Mouse (Mus musculus): ENCODE results near the gene Dcaf11. TPM values are rescaled to one million over a fixed set of nuclear protein-coding genes. Genes with fewer than 3 reads are reported as not detected.
A peak's percentile ranks its signal among the peaks of the same experiment; 100 is the strongest.

Dcaf11 gene
- polyA plus RNA-seq, 1 experiment from 2014 or later, result 53.9 TPM

DNA sequence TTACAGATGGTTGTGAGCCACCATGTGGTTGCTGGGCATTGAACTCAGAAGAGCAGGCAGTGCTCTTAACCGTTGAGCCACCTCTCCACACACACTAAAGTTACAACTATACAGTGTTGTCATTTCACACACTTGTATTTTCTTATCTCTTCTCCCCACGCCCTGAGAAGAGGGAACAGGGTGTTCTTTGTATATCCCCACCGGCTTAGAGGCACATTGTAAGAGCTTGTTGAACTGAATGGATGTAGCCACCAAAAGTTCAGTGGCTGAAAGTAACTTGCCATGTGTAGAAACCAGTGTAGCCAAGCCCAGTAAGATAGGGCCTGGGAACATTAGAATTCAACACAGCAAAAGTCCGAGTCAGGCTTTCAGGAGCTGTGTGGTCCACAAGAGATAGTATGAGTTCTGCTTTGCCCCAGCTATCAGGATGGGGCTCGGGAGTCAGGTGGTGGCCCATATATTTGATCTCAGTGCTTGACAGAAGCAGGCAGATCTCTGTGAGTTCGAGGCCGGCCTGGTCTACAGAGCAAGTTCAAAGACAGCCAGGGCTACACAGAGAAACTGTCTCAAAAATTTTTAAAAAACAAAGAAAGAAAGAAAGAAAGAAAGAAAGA, 54.9 kb downstream of the Dcaf11 start:
- DNase-seq (no peak), ATAC-seq (ENCODE audit: insufficient read depth) (no peak)
- Histone ChIP-seq H3K9ac (no peak overlapping the region), H3K27me3 (ENCODE audit: insufficient read depth, low read length) (no peaks in the 10 kb centered on the region), H3K4me1 (ENCODE audit: insufficient read depth) (no peaks in the 10 kb centered on the region), H3K9me3 (ENCODE audit: low read depth, low read length) (no peaks in the 10 kb centered on the region), H3K4me3 (ENCODE audit: low read depth, low read length) (no peak overlapping the region), H3K36me3 (ENCODE audit: insufficient read depth) (no peaks in the 10 kb centered on the region), H3K4me2 (no peak overlapping the region), H3K27ac (ENCODE audit: low read depth) (no peak overlapping the region)
- 66% methylated on average over 7 of the region's 7 CpGs for WGBS
- no peak for TF ChIP-seq CTCF (IDR thresholded peaks at IDR 0.05; ENCODE audit: low read depth)

DNA sequence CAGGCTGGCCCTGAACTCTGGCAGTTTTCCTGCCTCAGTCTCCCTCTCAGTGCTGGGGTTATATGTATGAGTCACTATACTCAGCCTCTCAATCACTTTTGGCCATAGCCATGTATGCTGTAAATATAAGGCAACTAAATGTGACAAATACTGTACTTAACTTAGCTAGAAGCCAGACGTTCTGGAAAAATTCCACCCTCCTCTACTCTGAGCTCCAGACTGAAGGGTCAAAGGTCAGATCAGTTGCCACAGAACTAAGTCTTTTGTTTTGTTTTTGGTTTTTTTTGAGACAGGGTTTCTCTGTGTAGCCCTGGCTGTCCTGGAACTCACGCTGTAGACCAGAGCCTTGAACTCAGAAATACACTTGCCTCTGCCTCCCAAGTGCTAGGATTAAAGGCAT, 56.1 kb downstream of the Dcaf11 start:
- H3K4me1 ChIP-seq (ENCODE audit: insufficient read depth), result no peaks in the 10 kb centered on the region
- 31% methylated on average over 2 of the region's 2 CpGs for WGBS
- no peak overlapping the region for H3K4me2 ChIP-seq
- no peak for TF ChIP-seq CTCF (IDR thresholded peaks at IDR 0.05; ENCODE audit: low read depth)
- no peak for ATAC-seq (ENCODE audit: insufficient read depth)
- H3K4me3 ChIP-seq (ENCODE audit: low read depth, low read length), result no peak overlapping the region
- no peak overlapping the region for H3K9ac ChIP-seq
- no peak overlapping the region for H3K27ac ChIP-seq (ENCODE audit: low read depth)
- H3K9me3 ChIP-seq (ENCODE audit: low read depth, low read length), result no peaks in the 10 kb centered on the region
- no peaks in the 10 kb centered on the region for H3K36me3 ChIP-seq (ENCODE audit: insufficient read depth)
- no peak for DNase-seq
- no peaks in the 10 kb centered on the region for H3K27me3 ChIP-seq (ENCODE audit: insufficient read depth, low read length)

DNA sequence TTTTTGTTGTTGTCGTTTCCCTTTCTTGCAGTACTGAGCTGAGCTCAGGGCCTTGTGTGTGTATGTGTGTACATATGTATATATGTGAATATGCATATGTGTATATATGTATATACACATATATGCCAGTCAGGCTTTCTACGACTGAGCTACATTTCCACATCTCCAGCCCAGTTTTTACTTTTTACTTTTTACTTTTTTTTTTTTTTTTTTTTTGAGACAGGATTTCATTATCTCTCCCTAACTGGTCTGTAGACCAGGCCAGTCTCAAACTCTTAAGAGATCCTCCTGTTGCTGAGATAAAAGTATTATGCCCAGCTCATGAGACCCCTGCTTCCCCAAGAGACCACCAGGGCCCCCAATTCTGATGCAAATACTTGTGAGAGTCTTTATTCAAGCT, 57.0 kb downstream of the Dcaf11 start:
- Histone ChIP-seq H3K27me3 (ENCODE audit: insufficient read depth, low read length) (no peaks in the 10 kb centered on the region), H3K27ac (ENCODE audit: low read depth) (no peak overlapping the region), H3K4me1 (ENCODE audit: insufficient read depth) (no peaks in the 10 kb centered on the region), H3K9me3 (ENCODE audit: low read depth, low read length) (no peaks in the 10 kb centered on the region), H3K4me3 (ENCODE audit: low read depth, low read length) (no peak overlapping the region), H3K4me2 (no peak overlapping the region), H3K9ac (no peak overlapping the region), H3K36me3 (ENCODE audit: insufficient read depth) (no peaks in the 10 kb centered on the region)
- DNase-seq (no peak), ATAC-seq (ENCODE audit: insufficient read depth) (no peak)
- 78% methylated on average over 2 of the region's 2 CpGs for WGBS
- no peak for TF ChIP-seq CTCF (IDR thresholded peaks at IDR 0.05; ENCODE audit: low read depth)

DNA sequence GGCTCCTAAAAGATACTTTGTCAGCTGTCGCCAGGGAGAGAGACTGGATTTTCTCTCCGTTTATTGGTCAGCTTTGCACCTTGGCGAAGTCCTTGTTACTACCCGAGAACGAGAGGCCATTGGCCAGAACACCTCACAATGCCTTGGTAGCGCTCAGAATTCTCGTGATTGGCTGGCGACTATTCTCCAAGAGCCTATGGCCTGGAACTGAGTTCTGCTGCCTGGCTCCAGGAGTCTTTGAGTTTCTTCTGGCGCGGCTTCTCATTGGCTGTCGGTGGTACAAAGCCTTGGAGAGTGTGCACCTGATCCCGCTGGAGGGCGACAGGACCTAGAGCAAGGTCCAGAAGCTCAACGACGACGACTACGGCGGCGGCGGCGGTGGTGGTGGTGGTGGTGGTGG, 58.0 kb downstream of the Dcaf11 start, which contains the start of gene Rec8:
TSS of gene Rec8 (plus strand) at position 216 of the 400 bp plus-strand sequence.
- DNase-seq (peak; percentile 79), ATAC-seq (ENCODE audit: insufficient read depth) (peak; percentile 87)
- Histone ChIP-seq H3K36me3 (ENCODE audit: insufficient read depth) (no peaks in the 10 kb centered on the region), H3K27ac (ENCODE audit: low read depth) (peak within 1 kb of the TSS; percentile 62; the same call in 1 of the 2 replicates), H3K4me3 (ENCODE audit: low read depth, low read length) (peak within 1 kb of the TSS; percentile 29), H3K27me3 (ENCODE audit: insufficient read depth, low read length) (no peaks in the 10 kb centered on the region), H3K4me1 (ENCODE audit: insufficient read depth) (no peaks in the 10 kb centered on the region), H3K9ac (peak within 1 kb of the TSS; percentile 40), H3K9me3 (ENCODE audit: low read depth, low read length) (no peaks in the 10 kb centered on the region), H3K4me2 (peak within 1 kb of the TSS; percentile 51)
- peak; percentile 26 for TF ChIP-seq CTCF (IDR thresholded peaks at IDR 0.05; ENCODE audit: low read depth)
- WGBS, result 16% methylated on average over 21 of the region's 21 CpGs

DNA sequence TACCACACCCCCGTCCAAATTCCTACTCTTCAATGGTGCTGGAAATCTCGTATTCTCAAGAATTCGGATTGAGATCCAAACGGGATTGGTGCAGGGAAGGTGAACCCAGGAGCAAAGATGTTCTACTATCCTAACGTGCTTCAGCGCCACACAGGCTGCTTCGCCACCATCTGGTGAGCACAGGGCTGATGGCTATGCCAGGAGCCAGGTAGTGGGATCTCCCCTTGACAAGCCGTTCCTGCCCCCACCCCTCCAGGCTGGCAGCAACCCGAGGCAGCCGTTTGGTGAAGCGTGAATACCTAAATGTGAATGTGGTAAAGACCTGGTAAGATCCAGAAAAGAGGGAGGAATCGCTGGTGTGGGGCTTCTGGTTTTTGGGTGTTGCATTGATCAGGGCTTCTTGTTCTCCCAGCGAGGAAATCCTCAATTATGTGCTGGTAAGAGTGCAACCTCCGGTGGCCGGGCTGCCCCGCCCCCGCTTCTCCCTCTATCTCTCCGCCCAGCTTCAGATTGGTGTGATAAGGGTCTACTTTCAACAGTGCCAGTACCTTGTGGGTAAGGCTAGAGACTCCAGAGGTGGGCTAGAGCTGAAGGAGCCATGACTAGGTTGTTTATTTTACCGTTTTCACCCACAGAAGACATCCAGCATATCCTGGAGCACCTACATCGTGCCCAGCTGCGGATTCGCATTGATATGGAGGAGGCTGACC, 58.8 kb downstream of the Dcaf11 start:
- TF ChIP-seq CTCF (IDR thresholded peaks at IDR 0.05; ENCODE audit: low read depth), result no peak
- H3K27ac ChIP-seq (ENCODE audit: low read depth), result no peak overlapping the region
- ATAC-seq (ENCODE audit: insufficient read depth), result no peak
- no peaks in the 10 kb centered on the region for H3K4me1 ChIP-seq (ENCODE audit: insufficient read depth)
- no peak for DNase-seq
- no peaks in the 10 kb centered on the region for H3K36me3 ChIP-seq (ENCODE audit: insufficient read depth)
- no peaks in the 10 kb centered on the region for H3K9me3 ChIP-seq (ENCODE audit: low read depth, low read length)
- H3K4me2 ChIP-seq, result peak overlapping the region; percentile 51
- 29% methylated on average over 22 of the region's 22 CpGs for WGBS
- peak overlapping the region; percentile 29 for H3K4me3 ChIP-seq (ENCODE audit: low read depth, low read length)
- peak overlapping the region; percentile 40 for H3K9ac ChIP-seq
- no peaks in the 10 kb centered on the region for H3K27me3 ChIP-seq (ENCODE audit: insufficient read depth, low read length)

Other genes with a start within 250 kb of the Dcaf11 start
- gene Dhrs4, start 81.2 kb upstream of the Dcaf11 start, polyA plus RNA-seq (2014; fragmentation: Nextera tagmentation; extraction: Ambion mirVana), result 66.6 and 68.6 TPM in 2 replicates
- 2.8 and 3.1 TPM in 2 replicates for gene Carmil3, start 69.4 kb upstream of the Dcaf11 start, polyA plus RNA-seq (2014; fragmentation: Nextera tagmentation; extraction: Ambion mirVana)
- gene Cpne6, start 49.6 kb upstream of the Dcaf11 start, polyA plus RNA-seq (2014; fragmentation: Nextera tagmentation; extraction: Ambion mirVana), result 0.15 and 0.25 TPM in 2 replicates
- gene Nrl, start 35.0 kb upstream of the Dcaf11 start, polyA plus RNA-seq (2014; fragmentation: Nextera tagmentation; extraction: Ambion mirVana), result not detected in 2 replicates
- 52.1 and 55.4 TPM in 2 replicates for gene Pck2, start 19.7 kb upstream of the Dcaf11 start, polyA plus RNA-seq (2014; fragmentation: Nextera tagmentation; extraction: Ambion mirVana)
- gene A730061H03Rik, start 400 bp downstream of the Dcaf11 start, polyA plus RNA-seq (2014; fragmentation: Nextera tagmentation; extraction: Ambion mirVana), result 1.2 and 1.6 TPM in 2 replicates
- 0.76 and 1.7 TPM in 2 replicates for gene Fitm1, start 15.6 kb downstream of the Dcaf11 start, polyA plus RNA-seq (2014; fragmentation: Nextera tagmentation; extraction: Ambion mirVana)
- gene Psme1, start 18.1 kb downstream of the Dcaf11 start, polyA plus RNA-seq (2014; fragmentation: Nextera tagmentation; extraction: Ambion mirVana), result 139 and 142 TPM in 2 replicates
- 2.1 and 2.4 TPM in 2 replicates for gene Emc9, start 25.3 kb downstream of the Dcaf11 start, polyA plus RNA-seq (2014; fragmentation: Nextera tagmentation; extraction: Ambion mirVana)
- 228 and 242 TPM in 2 replicates for gene Psme2, start 31.1 kb downstream of the Dcaf11 start, polyA plus RNA-seq (2014; fragmentation: Nextera tagmentation; extraction: Ambion mirVana)
- 14.4 and 16.9 TPM in 2 replicates for gene Rnf31, start 31.7 kb downstream of the Dcaf11 start, polyA plus RNA-seq (2014; fragmentation: Nextera tagmentation; extraction: Ambion mirVana)
- gene Irf9, start 43.6 kb downstream of the Dcaf11 start, polyA plus RNA-seq (2014; fragmentation: Nextera tagmentation; extraction: Ambion mirVana), result 8.9 and 9.0 TPM in 2 replicates
- 8.5 and 14.2 TPM in 2 replicates for gene Rec8, start 58.0 kb downstream of the Dcaf11 start, polyA plus RNA-seq (2014; fragmentation: Nextera tagmentation; extraction: Ambion mirVana)
- gene Ipo4, start 76.0 kb downstream of the Dcaf11 start, polyA plus RNA-seq (2014; fragmentation: Nextera tagmentation; extraction: Ambion mirVana), result 97.5 and 115 TPM in 2 replicates
- gene Gm49378, start 77.9 kb downstream of the Dcaf11 start, polyA plus RNA-seq (2014; fragmentation: Nextera tagmentation; extraction: Ambion mirVana), result 2.1 TPM in 2 replicates
- 111 and 122 TPM in 2 replicates for gene Tm9sf1, start 83.8 kb downstream of the Dcaf11 start, polyA plus RNA-seq (2014; fragmentation: Nextera tagmentation; extraction: Ambion mirVana)
- 0.89 and 1.1 TPM in 2 replicates for gene Tssk4, start 90.2 kb downstream of the Dcaf11 start, polyA plus RNA-seq (2014; fragmentation: Nextera tagmentation; extraction: Ambion mirVana)
- gene Mdp1, start 100.5 kb downstream of the Dcaf11 start, polyA plus RNA-seq (2014; fragmentation: Nextera tagmentation; extraction: Ambion mirVana), result 51.6 and 52.0 TPM in 2 replicates
- 58.4 and 59.4 TPM in 2 replicates for gene Gmpr2, start 111.9 kb downstream of the Dcaf11 start, polyA plus RNA-seq (2014; fragmentation: Nextera tagmentation; extraction: Ambion mirVana)
- gene Nedd8, start 112.1 kb downstream of the Dcaf11 start, polyA plus RNA-seq (2014; fragmentation: Nextera tagmentation; extraction: Ambion mirVana), result 556 and 577 TPM in 2 replicates
- 53.3 and 58.0 TPM in 2 replicates for gene Tinf2, start 121.8 kb downstream of the Dcaf11 start, polyA plus RNA-seq (2014; fragmentation: Nextera tagmentation; extraction: Ambion mirVana)
- 0.89 and 1.3 TPM in 2 replicates for gene Tgm1, start 153.9 kb downstream of the Dcaf11 start, polyA plus RNA-seq (2014; fragmentation: Nextera tagmentation; extraction: Ambion mirVana)
- 25.6 and 29.5 TPM in 2 replicates for gene Rabggta, start 162.3 kb downstream of the Dcaf11 start, polyA plus RNA-seq (2014; fragmentation: Nextera tagmentation; extraction: Ambion mirVana)
- 76.7 and 79.9 TPM in 2 replicates for gene Dhrs1, start 185.7 kb downstream of the Dcaf11 start, polyA plus RNA-seq (2014; fragmentation: Nextera tagmentation; extraction: Ambion mirVana)
- 48.7 and 50.6 TPM in 2 replicates for gene Nop9, start 185.7 kb downstream of the Dcaf11 start, polyA plus RNA-seq (2014; fragmentation: Nextera tagmentation; extraction: Ambion mirVana)
- gene Cideb, start 198.5 kb downstream of the Dcaf11 start, polyA plus RNA-seq (2014; fragmentation: Nextera tagmentation; extraction: Ambion mirVana), result 0.36 and 0.38 TPM in 2 replicates
- 0.19 and 0.70 TPM in 2 replicates for gene Ltb4r2, start 201.4 kb downstream of the Dcaf11 start, polyA plus RNA-seq (2014; fragmentation: Nextera tagmentation; extraction: Ambion mirVana)
- gene Ltb4r1, start 206.0 kb downstream of the Dcaf11 start, polyA plus RNA-seq (2014; fragmentation: Nextera tagmentation; extraction: Ambion mirVana), result 0.31 and 0.64 TPM in 2 replicates
- 11.6 and 14.1 TPM in 2 replicates for gene Adcy4, start 224.1 kb downstream of the Dcaf11 start, polyA plus RNA-seq (2014; fragmentation: Nextera tagmentation; extraction: Ambion mirVana)
- gene Ripk3, start 228.9 kb downstream of the Dcaf11 start, polyA plus RNA-seq (2014; fragmentation: Nextera tagmentation; extraction: Ambion mirVana), result 42.5 and 51.4 TPM in 2 replicates